Comparison of ENCODE assay signal across 8 mouse cellular contexts in genomic region chr16:17928627-17929104, GRCm38 (mm10). TPM values are rescaled to one million over a fixed set of nuclear protein-coding genes. Genes with fewer than 3 reads are reported as not detected.
DNase-seq lines count a peak whose midpoint lies in the region; ATAC-seq lines count a peak whose summit lies in the region.

No protein-coding gene starts in this region.

- H3K4me2 ChIP-seq in embryonic facial prominence, embryonic 11.5 days (ENCODE audit: low read depth, low read length), result peak overlapping the region; percentile 71
- peak overlapping the region; percentile 95 for H3K4me2 ChIP-seq in liver, embryonic 11.5 days
- H3K4me2 ChIP-seq in stomach, embryonic 14.5 days (replicated peaks; ENCODE audit: low read depth, low read length), result peak overlapping the region; percentile 78

- no peaks in the 10 kb centered on the region for H3K27me3 ChIP-seq in embryonic facial prominence, embryonic 11.5 days (ENCODE audit: control insufficient read depth, insufficient read depth, low read length)
- no peaks in the 10 kb centered on the region for H3K27me3 ChIP-seq in liver, embryonic 11.5 days (replicated peaks; ENCODE audit: control insufficient read depth, insufficient read depth, low read length)
- no peaks in the 10 kb centered on the region for H3K27me3 ChIP-seq in stomach, embryonic 14.5 days (ENCODE audit: control insufficient read depth, insufficient read depth, low read length)

- WGBS in embryonic facial prominence, embryonic 11.5 days, result under 1% methylated on average over 9 of the region's 9 CpGs
- WGBS in liver, embryonic 11.5 days, result under 1% methylated on average over 9 of the region's 9 CpGs
- WGBS in stomach, embryonic 14.5 days, result under 1% methylated on average over 9 of the region's 9 CpGs

- H3K36me3 ChIP-seq in embryonic facial prominence, embryonic 11.5 days (replicated peaks; ENCODE audit: control insufficient read depth, insufficient read depth, low read depth, low read length), result peaks cover 3% of the 10 kb centered on the region; the same call in 1 of the 2 replicates
- peaks cover 13% of the 10 kb centered on the region for H3K36me3 ChIP-seq in liver, embryonic 11.5 days (ENCODE audit: control insufficient read depth, insufficient read depth, low read length)
- H3K36me3 ChIP-seq in stomach, embryonic 14.5 days (ENCODE audit: control insufficient read depth, insufficient read depth, low read length), result peaks cover 14% of the 10 kb centered on the region

- DNase-seq in A20 (ENCODE audit: low read depth, low spot score), result peak; percentile 93
- DNase-seq in adrenal gland, adult 8-10 months, result peak; percentile 70
- peak; percentile 84 for DNase-seq in embryonic facial prominence, embryonic 11.5 days (ENCODE audit: low spot score)
- DNase-seq in heart, adult 9 months (ENCODE audit: low spot score in 2 of 2), result peak; percentile 66 to 74
- peak; percentile 79 to 81 for DNase-seq in kidney, adult 8-10 months
- DNase-seq in liver, embryonic 11.5 days (ENCODE audit: low spot score), result peak; percentile 80

- peak overlapping the region; percentile 72 for H3K4me3 ChIP-seq in embryonic facial prominence, embryonic 11.5 days (ENCODE audit: low read depth, low read length)
- H3K4me3 ChIP-seq in liver, embryonic 11.5 days (ENCODE audit: low read depth, low read length), result peak overlapping the region; percentile 91
- peak overlapping the region; percentile 54 for H3K4me3 ChIP-seq in stomach, embryonic 14.5 days (ENCODE audit: low read depth, low read length)

- peak overlapping the region; percentile 47 for H3K27ac ChIP-seq in embryonic facial prominence, embryonic 11.5 days (replicated peaks; ENCODE audit: low read depth, low read length)
- peak overlapping the region; percentile 98 for H3K27ac ChIP-seq in liver, embryonic 11.5 days (ENCODE audit: low read depth, low read length)
- peak overlapping the region; percentile 77 for H3K27ac ChIP-seq in stomach, embryonic 14.5 days (ENCODE audit: low read length)

- H3K9me3 ChIP-seq in embryonic facial prominence, embryonic 11.5 days (replicated peaks; ENCODE audit: control insufficient read depth, low read length), result no peaks in the 10 kb centered on the region
- no peaks in the 10 kb centered on the region for H3K9me3 ChIP-seq in liver, embryonic 11.5 days (ENCODE audit: control insufficient read depth, low read length)
- H3K9me3 ChIP-seq in stomach, embryonic 14.5 days (ENCODE audit: control insufficient read depth, low read depth, low read length), result no peaks in the 10 kb centered on the region

- peak overlapping the region; percentile 62 for H3K9ac ChIP-seq in embryonic facial prominence, embryonic 11.5 days (replicated peaks; ENCODE audit: low read length)
- peak overlapping the region; percentile 88 for H3K9ac ChIP-seq in liver, embryonic 11.5 days (ENCODE audit: low read depth, low read length)
- H3K9ac ChIP-seq in stomach, embryonic 14.5 days (replicated peaks; ENCODE audit: low read depth, low read length), result peak overlapping the region; percentile 69; the same call in 1 of the 2 replicates

- ATAC-seq in embryonic facial prominence, embryonic 11.5 days (replicated peaks; ENCODE audit: insufficient number of reproducible peaks, low FRiP score, low TSS enrichment, low read depth), result peak; percentile 50
- ATAC-seq in liver, embryonic 11.5 days (replicated peaks; ENCODE audit: low FRiP score), result peak; percentile 67
- peak; percentile 74 for ATAC-seq in monocyte, adult 5-6 weeks (replicated peaks; ENCODE audit: insufficient number of reproducible peaks, low FRiP score, low TSS enrichment, poor library complexity, severe bottlenecking)
- peak; percentile 68 for ATAC-seq in stomach, embryonic 14.5 days (ENCODE audit: insufficient number of reproducible peaks, insufficient read depth, low FRiP score, low read depth)

- no peaks in the 10 kb centered on the region for H3K4me1 ChIP-seq in embryonic facial prominence, embryonic 11.5 days (ENCODE audit: control insufficient read depth, insufficient read depth, low read length)
- peaks cover 15% of the 10 kb centered on the region for H3K4me1 ChIP-seq in liver, embryonic 11.5 days (replicated peaks; ENCODE audit: control insufficient read depth, insufficient read depth, low read length)
- H3K4me1 ChIP-seq in stomach, embryonic 14.5 days (ENCODE audit: control insufficient read depth, insufficient read depth, low read length), result no peaks in the 10 kb centered on the region

RNA-seq across cellular contexts. Expression of gene Slc25a1, which starts 0.6 kb away (rescaled TPM):
- 100 to 1,000 TPM; 184 to 251 (median 197) TPM for total RNA-seq in adrenal gland, adult 8-10 months (2022)
- 66.2 and 69.5 TPM in 2 replicates for polyA plus RNA-seq in embryonic facial prominence, embryonic 11.5 days (2014; fragmentation: Nextera tagmentation; extraction: Ambion mirVana)
- polyA plus RNA-seq in liver, embryonic 11.5 days (2014; fragmentation: Nextera tagmentation; extraction: Ambion mirVana), result 138 and 140 TPM in 2 replicates
- total RNA-seq in monocyte, adult 5-6 weeks (2017), result 28.5 to 36.6 TPM (median 33.8 TPM) in 3 replicates
- polyA plus RNA-seq in stomach, embryonic 14.5 days (2014; fragmentation: Nextera tagmentation; extraction: Ambion mirVana), result 93.4 and 96.2 TPM in 2 replicates

RNA-seq across cellular contexts. Expression of gene Gsc2, which starts 13.8 kb away (rescaled TPM):
- not detected for total RNA-seq in adrenal gland, adult 8-10 months (2022)
- 0.24 TPM in 1 of 2 replicates, not detected in the other for polyA plus RNA-seq in embryonic facial prominence, embryonic 11.5 days (2014; fragmentation: Nextera tagmentation; extraction: Ambion mirVana)
- polyA plus RNA-seq in liver, embryonic 11.5 days (2014; fragmentation: Nextera tagmentation; extraction: Ambion mirVana), result 0.21 and 0.29 TPM in 2 replicates
- total RNA-seq in monocyte, adult 5-6 weeks (2017), result not detected in 3 replicates
- not detected in 2 replicates for polyA plus RNA-seq in stomach, embryonic 14.5 days (2014; fragmentation: Nextera tagmentation; extraction: Ambion mirVana)

RNA-seq across cellular contexts. Expression of gene Ess2, which starts 17.5 kb away (rescaled TPM):
- total RNA-seq in adrenal gland, adult 8-10 months (2022), result 10 to 100 TPM; 16.9 to 28.8 (median 22.5) TPM
- polyA plus RNA-seq in embryonic facial prominence, embryonic 11.5 days (2014; fragmentation: Nextera tagmentation; extraction: Ambion mirVana), result 38.4 and 40.3 TPM in 2 replicates
- 24.4 and 26.4 TPM in 2 replicates for polyA plus RNA-seq in liver, embryonic 11.5 days (2014; fragmentation: Nextera tagmentation; extraction: Ambion mirVana)
- 35.2 to 48.5 TPM (median 39.7 TPM) in 3 replicates for total RNA-seq in monocyte, adult 5-6 weeks (2017)
- polyA plus RNA-seq in stomach, embryonic 14.5 days (2014; fragmentation: Nextera tagmentation; extraction: Ambion mirVana), result 36.0 and 38.1 TPM in 2 replicates

RNA-seq across cellular contexts. Expression of gene Tssk2, which starts 30.2 kb away (rescaled TPM):
- total RNA-seq in adrenal gland, adult 8-10 months (2022), result not detected
- polyA plus RNA-seq in embryonic facial prominence, embryonic 11.5 days (2014; fragmentation: Nextera tagmentation; extraction: Ambion mirVana), result not detected in 2 replicates
- 0.12 TPM in 1 of 2 replicates, not detected in the other for polyA plus RNA-seq in liver, embryonic 11.5 days (2014; fragmentation: Nextera tagmentation; extraction: Ambion mirVana)
- 2.2 TPM in 1 of 3 replicates, not detected in the others for total RNA-seq in monocyte, adult 5-6 weeks (2017)
- not detected in 2 replicates for polyA plus RNA-seq in stomach, embryonic 14.5 days (2014; fragmentation: Nextera tagmentation; extraction: Ambion mirVana)

RNA-seq across cellular contexts. Expression of gene Dgcr2, which starts 30.3 kb away (rescaled TPM):
- total RNA-seq in adrenal gland, adult 8-10 months (2022), result 10 to 100 TPM; 66.1 to 78.0 (median 76.2) TPM
- 68.8 and 76.6 TPM in 2 replicates for polyA plus RNA-seq in embryonic facial prominence, embryonic 11.5 days (2014; fragmentation: Nextera tagmentation; extraction: Ambion mirVana)
- 47.9 and 52.9 TPM in 2 replicates for polyA plus RNA-seq in liver, embryonic 11.5 days (2014; fragmentation: Nextera tagmentation; extraction: Ambion mirVana)
- total RNA-seq in monocyte, adult 5-6 weeks (2017), result 24.9 to 38.2 TPM (median 37.0 TPM) in 3 replicates
- polyA plus RNA-seq in stomach, embryonic 14.5 days (2014; fragmentation: Nextera tagmentation; extraction: Ambion mirVana), result 92.8 and 93.9 TPM in 2 replicates

Comparison
In these comparisons a context has a peak if more than half of its experiments do, and no peak if none do; other contexts are left out.
1. Peak in every context shown above with its lines: DNase-seq, ATAC-seq, H3K4me3 ChIP-seq and H3K27ac ChIP-seq.
2. H3K27ac ChIP-seq: peak in every context shown above with its lines; median percentile 98 in liver, embryonic 11.5 days; 77 in stomach, embryonic 14.5 days; 47 in embryonic facial prominence, embryonic 11.5 days.